Mouse (Mus musculus) mouse embryonic stem cell (cell line): Measurements from ENCODE around the gene Arhgap28.

ENCODE experiments used
- in situ Hi-C, 2 experiments: fragments of 300-500 bp; cut with MboI; formaldehyde crosslinking; loops; 1 replicate in 1 of 2; 3 replicates in 1 of 2; pipeline ENCODE4 v1.14.3; 2019 to 2020; ENCODE audit warnings: low sequenced_read_pairs in 2 of 2, low pct_unique_long_range_greater_than_20kb in 1 of 2, mixed read lengths in 1 of 2; ENCODE audit not compliant: unreplicated experiment in 1 of 2

Arhgap28 gene

DNA sequence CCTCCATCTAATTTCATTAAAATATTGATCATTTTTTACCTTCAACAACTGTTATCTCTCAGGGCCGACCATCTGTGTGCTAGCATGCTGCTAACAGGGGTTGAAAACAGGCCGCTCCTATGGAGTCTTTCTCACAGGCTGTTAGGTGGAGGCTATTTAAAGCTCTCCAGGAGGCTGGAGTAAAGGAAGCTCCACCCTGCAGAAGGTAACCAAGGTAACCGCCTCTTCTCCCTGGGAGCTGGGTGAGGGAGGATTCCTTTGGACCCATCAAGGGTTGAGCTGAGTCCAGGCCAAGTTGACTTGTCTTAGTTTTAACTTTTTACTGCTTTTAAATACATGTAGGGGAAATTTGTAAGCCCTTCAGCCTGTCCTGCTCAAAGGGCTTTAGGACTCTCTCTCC lies 97.7 kb downstream of the Arhgap28 start:
- in situ Hi-C loops = no loop called here

DNA sequence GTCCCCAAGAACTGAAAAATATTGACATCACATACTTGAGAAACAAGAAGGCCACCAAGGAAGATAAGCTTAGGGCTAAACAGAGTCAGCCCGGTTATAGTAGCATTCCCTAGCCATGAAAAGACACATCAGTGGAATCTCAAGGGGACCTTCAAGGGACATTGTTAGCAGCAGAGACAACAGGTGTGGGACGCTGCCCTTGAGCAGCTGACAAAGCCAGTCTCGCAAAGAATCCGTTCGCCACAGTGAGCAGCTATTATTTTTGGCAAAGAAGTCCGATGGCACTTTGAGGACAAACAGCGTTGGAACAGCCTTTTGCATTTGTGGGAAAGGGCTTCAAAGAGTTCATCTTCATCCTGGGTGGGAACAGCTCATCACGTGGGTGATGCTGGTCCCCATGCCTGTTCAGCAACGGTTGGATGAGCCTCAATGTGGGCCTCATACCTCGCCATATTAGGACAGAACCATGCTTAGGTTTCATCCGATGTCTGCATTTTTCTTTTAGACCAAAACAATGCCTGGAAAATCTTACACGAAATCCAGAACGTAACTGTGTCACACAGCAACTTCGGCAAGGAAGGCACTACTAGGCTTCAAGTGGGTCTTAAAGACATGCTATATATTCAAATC lies 99.5 kb downstream of the Arhgap28 start:
- in situ Hi-C loops = no loop called here

DNA sequence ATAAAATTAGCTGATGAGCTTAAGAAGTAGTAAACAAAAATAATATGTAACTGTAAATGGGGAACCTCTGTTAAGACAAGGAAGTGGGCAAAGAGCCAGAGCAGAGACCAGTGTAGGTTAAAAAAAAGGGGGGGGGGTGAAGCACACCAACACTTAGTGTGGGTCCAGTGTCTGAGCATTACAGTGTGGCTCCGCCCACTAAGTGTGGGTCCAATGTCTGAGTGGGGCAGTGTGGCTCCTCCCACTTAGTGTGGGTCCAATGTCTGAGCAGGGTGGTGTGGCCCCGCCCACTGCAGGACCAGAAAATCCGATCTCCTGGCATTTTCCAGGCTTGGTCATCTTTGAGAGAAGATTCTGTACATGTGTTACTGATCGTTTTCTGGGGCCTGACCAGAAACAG lies 101.1 kb downstream of the Arhgap28 start:
- in situ Hi-C loops = no loop called here

DNA sequence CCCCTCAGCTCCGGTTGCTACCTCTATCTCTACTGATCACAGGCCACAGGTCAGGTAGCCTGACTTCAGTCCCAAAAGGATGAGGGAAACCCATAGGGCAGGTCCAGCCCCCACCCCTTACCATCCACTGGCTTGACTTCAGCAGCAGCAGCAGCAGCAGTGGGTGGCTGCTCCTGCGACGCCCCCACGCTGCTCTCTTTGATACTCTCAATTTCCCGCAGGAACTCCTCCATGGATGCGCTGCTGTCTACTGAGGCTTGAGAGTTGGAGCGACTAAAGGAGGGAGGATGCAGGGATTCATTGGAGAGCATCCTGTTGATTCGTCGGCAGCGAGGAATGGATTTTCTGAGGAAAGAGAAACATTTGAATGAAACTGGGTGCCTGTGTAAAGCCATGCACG lies 102.8 kb downstream of the Arhgap28 start:
- in situ Hi-C loops = no loop called here

- in situ Hi-C loops = no loop called here
These were observed 104.5 kb downstream of the Arhgap28 start for GRCm38 (mm10) chr17:67899376-67899775.

DNA sequence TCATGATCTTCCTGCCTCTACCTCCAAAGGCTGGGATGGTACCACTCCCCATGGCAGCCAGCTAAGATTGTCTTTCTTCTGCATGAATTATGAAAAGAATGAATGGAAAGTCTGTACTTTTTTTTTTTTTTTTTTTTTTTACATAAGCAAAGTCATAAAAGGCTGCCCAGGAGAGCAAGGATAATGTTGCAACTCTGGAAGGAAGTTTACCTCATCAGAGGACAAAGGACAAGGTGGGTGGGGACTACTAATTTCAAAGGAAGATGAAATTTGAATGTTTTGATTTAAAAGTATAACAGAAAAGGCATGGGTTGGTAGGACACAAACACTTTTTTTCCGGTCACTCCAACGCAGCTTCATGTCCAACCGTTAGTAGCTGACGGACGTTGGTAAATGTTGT lies 107.5 kb downstream of the Arhgap28 start:
- in situ Hi-C loops = no loop called here

DNA sequence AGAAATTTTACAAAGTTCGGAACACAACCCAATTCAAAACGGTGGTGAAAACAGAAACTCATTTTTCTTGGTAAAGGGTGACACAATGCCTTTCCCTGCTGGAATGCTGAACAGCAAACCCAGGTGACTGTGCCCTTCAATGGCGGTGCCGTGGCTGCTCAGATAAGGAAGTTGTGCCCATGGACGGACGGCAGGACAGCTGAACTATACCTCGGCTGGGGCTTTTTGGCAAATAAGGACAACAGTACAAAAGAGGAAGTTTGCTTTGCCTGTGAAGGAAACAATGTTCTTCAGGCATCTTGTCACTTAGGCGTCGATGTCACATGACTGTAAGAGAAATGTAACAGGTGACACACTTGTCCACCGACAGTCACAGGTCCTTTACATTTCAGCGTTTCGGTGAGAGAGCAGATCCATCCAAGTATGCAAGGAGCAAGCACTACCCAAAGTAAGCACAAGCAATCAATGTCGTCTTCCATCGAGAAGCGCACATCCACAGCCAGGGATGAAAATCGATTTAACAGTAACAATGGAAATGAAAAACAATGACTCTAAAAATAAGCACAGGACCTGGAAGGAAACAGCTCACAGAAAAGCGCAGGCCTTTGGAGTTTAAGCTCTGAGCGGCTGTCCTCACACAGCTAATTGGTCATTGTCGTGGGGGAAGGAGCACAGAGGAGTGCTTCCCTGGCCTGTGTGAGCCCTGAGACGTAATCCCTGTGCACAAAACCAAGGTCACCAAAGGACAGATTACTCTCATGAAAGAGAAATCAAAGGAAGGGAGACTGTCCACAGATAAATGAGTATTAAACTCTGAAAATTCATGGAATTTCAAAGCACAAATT lies 114.2 kb downstream of the Arhgap28 start:
- in situ Hi-C loops = no loop called here

DNA sequence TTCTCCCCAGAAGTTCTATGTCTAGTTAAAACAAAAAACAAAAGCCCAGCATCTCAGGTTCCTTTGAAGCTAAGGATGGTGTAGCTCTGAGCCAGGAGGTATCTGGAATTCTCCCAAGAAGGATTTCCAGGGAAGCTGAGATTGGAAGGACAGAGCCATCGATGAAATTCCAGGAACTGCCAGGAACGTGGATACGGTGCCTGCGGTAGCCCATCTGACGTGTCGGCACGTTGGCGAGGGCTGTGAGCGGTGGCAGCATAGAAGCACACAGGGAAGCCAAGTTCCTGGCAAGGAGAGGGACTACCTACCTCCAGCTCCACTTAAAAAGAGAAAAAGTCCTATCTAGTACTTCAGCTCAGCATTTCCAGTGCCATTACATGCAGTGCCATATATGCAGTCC lies 115.8 kb downstream of the Arhgap28 start:
- in situ Hi-C loops = no loop called here

GRCm38 (mm10) chr17:67886326-67886725 lies 117.6 kb downstream of the Arhgap28 start:
- in situ Hi-C loops = no loop called here

DNA sequence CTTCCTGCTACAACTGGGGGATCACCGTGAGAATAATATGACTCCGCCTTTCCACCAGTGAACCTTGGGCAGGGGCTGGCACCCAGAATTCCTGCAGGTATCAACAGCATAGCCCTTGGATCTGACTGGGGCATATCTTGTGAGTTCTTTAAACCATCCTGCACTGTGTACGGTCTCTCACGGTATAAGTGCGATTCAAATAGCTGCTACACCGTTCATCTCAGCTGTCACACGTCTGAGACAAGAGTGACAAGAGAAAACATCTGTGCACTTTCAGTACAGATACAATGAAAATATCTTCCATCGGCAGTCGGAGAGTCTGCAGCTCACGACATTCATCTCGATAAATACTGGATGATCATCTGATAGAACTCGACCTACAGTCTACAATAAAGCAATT lies 126.3 kb downstream of the Arhgap28 start:
- in situ Hi-C loops = no loop called here

DNA sequence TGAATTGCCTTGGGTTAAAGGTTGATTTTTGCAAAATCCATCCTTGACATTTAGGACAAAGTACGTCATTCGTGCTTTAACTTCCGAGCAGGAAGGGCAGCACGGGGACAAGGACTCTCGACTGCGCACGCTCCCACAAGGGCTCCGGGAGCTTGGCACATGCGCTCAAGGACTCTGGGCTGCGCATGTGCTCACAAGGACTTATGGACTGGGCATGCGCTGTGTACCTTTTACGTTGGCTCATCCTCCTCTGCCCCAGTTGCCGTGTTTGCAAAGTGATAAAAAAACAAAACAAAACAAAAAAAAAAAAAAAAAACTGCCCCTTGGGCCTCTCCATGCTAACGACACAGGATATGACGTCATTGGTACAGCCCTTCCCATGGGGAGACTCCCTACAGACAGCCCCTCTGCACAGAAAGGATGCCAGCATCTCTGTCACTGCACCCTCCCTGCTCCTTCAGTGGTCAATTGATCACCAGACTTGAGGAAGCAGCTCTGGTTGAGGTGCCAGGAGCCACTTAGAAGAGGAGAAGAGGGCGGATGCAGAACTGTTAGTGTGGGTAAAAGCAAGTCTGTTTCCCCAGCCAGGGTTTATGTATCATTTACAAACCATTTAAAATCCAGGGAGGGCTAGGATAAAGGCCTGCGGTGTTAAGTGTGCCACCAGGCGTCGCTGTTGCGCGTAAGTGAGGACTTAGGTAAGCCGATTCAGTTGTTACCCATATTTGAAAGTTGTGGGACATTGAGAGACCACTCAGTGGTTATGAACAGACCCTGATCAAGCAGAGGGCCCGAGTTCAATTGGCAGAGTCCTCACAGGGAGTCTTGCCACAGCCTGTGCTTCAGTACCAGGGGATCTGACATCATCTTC lies 134.0 kb downstream of the Arhgap28 start:
- in situ Hi-C loops = loop anchor here in 1 of 2 experiments (25.0 kb wide), 2 partner anchors 292 to 967 kb away; partner anchors contain the start of gene Tmem200c

DNA sequence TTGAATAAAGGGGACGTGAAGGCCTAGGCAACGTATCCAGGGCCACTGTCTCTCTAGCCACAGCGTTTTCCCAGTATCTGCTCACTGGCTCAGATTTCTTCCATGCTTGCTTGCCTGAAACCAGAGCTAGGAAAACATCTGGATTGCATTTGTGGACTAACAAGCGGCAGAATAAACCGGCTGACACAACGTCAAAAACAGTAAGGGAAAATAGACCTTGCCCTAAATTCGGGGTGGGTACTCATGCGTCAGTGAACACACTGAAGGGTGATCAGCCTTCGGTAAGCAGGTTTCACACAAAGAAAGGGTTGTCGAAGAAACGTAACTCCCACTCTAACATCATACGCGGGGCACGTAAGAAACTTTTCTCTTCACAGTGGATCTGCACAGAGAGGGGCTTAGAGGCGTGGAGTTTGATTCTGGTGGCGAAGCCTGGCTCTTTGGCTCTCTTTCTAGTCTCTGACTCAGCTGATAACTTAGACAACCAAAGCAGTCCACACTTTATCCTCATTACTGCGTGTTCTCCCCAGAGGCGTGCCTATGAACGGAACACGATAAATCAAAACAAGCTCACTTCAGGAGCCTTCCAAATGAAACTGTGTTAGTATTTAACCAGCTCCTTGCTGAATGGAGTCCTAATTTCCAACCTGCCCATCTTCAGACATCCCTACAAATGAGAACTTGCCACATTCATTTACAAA lies 137.2 kb downstream of the Arhgap28 start:
- in situ Hi-C loops = loop anchor here in 1 of 2 experiments (25.0 kb wide), 2 partner anchors 296 to 971 kb away; partner anchors contain the start of gene Tmem200c

DNA sequence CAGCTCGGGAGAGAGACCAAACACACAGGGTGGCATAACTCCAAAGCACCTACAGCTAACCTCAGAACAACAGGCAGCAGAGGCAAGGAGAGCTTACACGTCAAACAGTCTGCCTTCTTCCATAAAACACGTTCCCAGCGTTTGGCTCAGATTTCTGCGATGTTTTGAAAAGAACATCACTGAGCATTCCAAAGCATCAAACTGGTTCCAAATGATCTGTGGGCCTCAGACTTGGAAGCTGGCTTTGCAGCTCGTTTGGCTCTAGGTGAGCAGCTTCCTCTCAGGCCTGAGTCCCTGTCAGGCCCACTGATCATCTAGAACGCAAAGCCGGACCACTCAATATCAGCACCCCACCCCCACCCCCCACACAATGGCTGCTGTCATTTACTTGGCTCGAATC lies 137.9 kb downstream of the Arhgap28 start:
- in situ Hi-C loops = loop anchor here in 1 of 2 experiments (25.0 kb wide), 2 partner anchors 296 to 971 kb away; partner anchors contain the start of gene Tmem200c

GRCm38 (mm10) chr17:67864912-67865311 lies 139.0 kb downstream of the Arhgap28 start:
- in situ Hi-C loops = loop anchor here in 1 of 2 experiments (25.0 kb wide), 2 partner anchors 297 to 972 kb away; partner anchors contain the start of gene Tmem200c

- in situ Hi-C loops = loop anchor here in 1 of 2 experiments (25.0 kb wide), 2 partner anchors 298 to 973 kb away; partner anchors contain the start of gene Tmem200c
These were observed 139.6 kb downstream of the Arhgap28 start for GRCm38 (mm10) chr17:67864363-67864762.

GRCm38 (mm10) chr17:67861744-67862535 lies 142.0 kb downstream of the Arhgap28 start:
- in situ Hi-C loops = loop anchor here in 1 of 2 experiments (25.0 kb wide), 2 partner anchors 300 to 975 kb away; partner anchors contain the start of gene Tmem200c

GRCm38 (mm10) chr17:67861080-67861630 lies 142.8 kb downstream of the Arhgap28 start:
- in situ Hi-C loops = loop anchor here in 1 of 2 experiments (25.0 kb wide), 2 partner anchors 301 to 976 kb away; partner anchors contain the start of gene Tmem200c
